Mouse (Mus musculus): Measurements from ENCODE around the gene Gpat3. TPM values are rescaled to one million over a fixed set of nuclear protein-coding genes. Genes with fewer than 3 reads are reported as not detected.

Gene Gpat3
- polyA plus RNA-seq, 1 experiment from 2014 or later, result 6.4 TPM

GRCm38 (mm10) chr5:100875180-100875579 lies 29.7 kb downstream of the Gpat3 start:
- no peaks in the 10 kb centered on the region for H3K27me3 ChIP-seq (ENCODE audit: control insufficient read depth, insufficient read depth, low read length)
- no peak for TF ChIP-seq EP300 (optimal IDR thresholded peaks at IDR 0.05)
- TF ChIP-seq CTCF (IDR thresholded peaks at IDR 0.05; ENCODE audit: low read depth), result no peak
- 56% methylated on average over 10 of the region's 10 CpGs for WGBS
- DNase-seq (ENCODE audit: low spot score), result no peak
- no peak overlapping the region for H3K4me2 ChIP-seq (replicated peaks; ENCODE audit: low read depth)
- no peaks in the 10 kb centered on the region for H3K9me3 ChIP-seq (ENCODE audit: control insufficient read depth, low read length)
- no peaks in the 10 kb centered on the region for H3K36me3 ChIP-seq (ENCODE audit: control insufficient read depth, insufficient read depth, low read length)
- H3K4me1 ChIP-seq (replicated peaks; ENCODE audit: control insufficient read depth, insufficient read depth), result no peaks in the 10 kb centered on the region
- H3K9ac ChIP-seq (ENCODE audit: low read length), result no peak overlapping the region
- no peak for ATAC-seq (ENCODE audit: low FRiP score, low TSS enrichment)
- H3K27ac ChIP-seq (replicated peaks), result no peak overlapping the region
- H3K4me3 ChIP-seq (ENCODE audit: low read depth, low read length), result no peak overlapping the region

DNA sequence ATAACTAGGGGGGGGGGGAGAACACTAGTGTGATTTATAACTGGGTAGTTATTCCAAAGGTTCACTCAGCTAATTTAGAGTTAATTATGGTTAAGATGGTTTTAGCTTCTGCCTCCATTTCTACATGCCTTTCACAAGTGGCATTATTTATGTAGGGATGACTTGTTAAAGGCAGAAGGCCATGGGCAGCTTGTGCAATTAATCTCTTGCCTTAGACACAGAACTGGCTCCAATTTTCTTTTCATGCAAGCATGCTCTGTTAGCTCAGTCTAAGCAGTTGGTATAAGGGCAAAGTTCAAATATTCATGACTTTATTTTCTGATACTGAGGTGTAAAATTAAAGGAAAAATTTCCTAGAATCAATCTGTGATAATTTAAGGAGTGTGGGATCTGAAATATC lies 31.5 kb downstream of the Gpat3 start:
- H3K27ac ChIP-seq (replicated peaks), result no peak overlapping the region
- H3K9ac ChIP-seq (ENCODE audit: low read length), result no peak overlapping the region
- no peaks in the 10 kb centered on the region for H3K9me3 ChIP-seq (ENCODE audit: control insufficient read depth, low read length)
- H3K4me1 ChIP-seq (replicated peaks; ENCODE audit: control insufficient read depth, insufficient read depth), result no peaks in the 10 kb centered on the region
- ATAC-seq (ENCODE audit: low FRiP score, low TSS enrichment) (no peak), DNase-seq (ENCODE audit: low spot score) (no peak)
- no peaks in the 10 kb centered on the region for H3K27me3 ChIP-seq (ENCODE audit: control insufficient read depth, insufficient read depth, low read length)
- no peaks in the 10 kb centered on the region for H3K36me3 ChIP-seq (ENCODE audit: control insufficient read depth, insufficient read depth, low read length)
- no peak overlapping the region for H3K4me3 ChIP-seq (ENCODE audit: low read depth, low read length)
- no peak for TF ChIP-seq CTCF (IDR thresholded peaks at IDR 0.05; ENCODE audit: low read depth)
- TF ChIP-seq EP300 (optimal IDR thresholded peaks at IDR 0.05), result no peak
- no peak overlapping the region for H3K4me2 ChIP-seq (replicated peaks; ENCODE audit: low read depth)

DNA sequence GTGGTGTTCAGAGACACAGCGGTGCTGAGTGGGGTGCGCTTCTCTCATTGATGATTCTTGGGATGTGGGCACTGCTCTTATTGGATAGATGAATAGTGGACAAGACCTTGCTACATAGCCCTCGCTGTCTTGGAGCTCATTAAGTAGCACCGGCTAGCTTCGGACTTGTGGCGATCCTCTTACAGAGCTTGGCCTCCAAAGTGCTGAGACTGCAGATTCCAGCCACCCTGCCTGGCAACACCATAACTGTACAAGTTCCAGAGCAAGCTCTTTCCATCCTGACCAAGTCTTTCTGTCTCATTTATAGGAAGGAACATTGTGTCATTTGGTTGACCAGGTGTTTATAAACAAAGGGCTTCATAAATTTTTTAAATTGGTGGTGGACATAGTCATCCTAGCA lies 39.7 kb downstream of the Gpat3 start:
- Histone ChIP-seq H3K4me2 (replicated peaks; ENCODE audit: low read depth) (no peak overlapping the region), H3K4me1 (replicated peaks; ENCODE audit: control insufficient read depth, insufficient read depth) (no peaks in the 10 kb centered on the region), H3K36me3 (ENCODE audit: control insufficient read depth, insufficient read depth, low read length) (no peaks in the 10 kb centered on the region), H3K27me3 (ENCODE audit: control insufficient read depth, insufficient read depth, low read length) (no peaks in the 10 kb centered on the region), H3K9me3 (ENCODE audit: control insufficient read depth, low read length) (no peaks in the 10 kb centered on the region), H3K9ac (ENCODE audit: low read length) (no peak overlapping the region), H3K27ac (replicated peaks) (no peak overlapping the region), H3K4me3 (ENCODE audit: low read depth, low read length) (no peak overlapping the region)
- 89% methylated on average over 6 of the region's 6 CpGs for WGBS
- DNase-seq (ENCODE audit: low spot score) (no peak), ATAC-seq (ENCODE audit: low FRiP score, low TSS enrichment) (no peak)
- TF ChIP-seq EP300 (optimal IDR thresholded peaks at IDR 0.05) (no peak), CTCF (IDR thresholded peaks at IDR 0.05; ENCODE audit: low read depth) (no peak)

DNA sequence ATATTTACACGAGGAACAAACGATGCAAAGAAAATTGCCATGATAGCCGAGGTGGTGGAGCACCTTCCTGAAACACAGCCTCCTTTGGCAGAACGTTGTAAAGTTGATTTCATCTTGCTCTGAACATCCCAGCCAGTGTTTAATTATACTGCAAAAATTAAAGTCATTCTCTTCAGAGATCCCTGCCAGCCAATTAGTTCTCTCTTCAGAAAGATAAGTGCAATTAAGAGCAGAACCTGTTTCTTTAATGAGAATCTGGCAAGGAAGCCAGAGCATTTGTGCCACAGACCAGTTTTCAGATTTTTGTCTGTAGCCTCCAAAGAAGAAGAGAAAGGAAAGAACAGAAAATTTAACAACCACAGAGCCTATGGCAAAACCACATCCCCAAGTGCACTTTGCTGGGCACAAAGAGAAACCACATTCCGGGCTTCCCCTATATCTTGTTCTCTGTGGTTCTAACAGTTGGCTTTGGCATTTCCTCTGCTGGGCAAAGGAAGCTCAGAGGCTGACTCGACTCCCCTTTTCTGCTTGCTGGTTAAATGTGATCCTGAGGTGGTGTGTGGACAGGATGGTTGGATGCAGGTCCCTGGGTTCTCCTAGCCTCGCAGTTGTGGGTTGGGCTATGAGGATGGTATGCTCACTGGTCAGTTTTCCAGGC lies 40.9 kb downstream of the Gpat3 start:
- Histone ChIP-seq H3K27me3 (ENCODE audit: control insufficient read depth, insufficient read depth, low read length) (no peaks in the 10 kb centered on the region), H3K4me1 (replicated peaks; ENCODE audit: control insufficient read depth, insufficient read depth) (no peaks in the 10 kb centered on the region), H3K36me3 (ENCODE audit: control insufficient read depth, insufficient read depth, low read length) (no peaks in the 10 kb centered on the region), H3K27ac (replicated peaks) (no peak overlapping the region), H3K9ac (ENCODE audit: low read length) (no peak overlapping the region), H3K4me3 (ENCODE audit: low read depth, low read length) (no peak overlapping the region), H3K9me3 (ENCODE audit: control insufficient read depth, low read length) (no peaks in the 10 kb centered on the region), H3K4me2 (replicated peaks; ENCODE audit: low read depth) (no peak overlapping the region)
- TF ChIP-seq EP300 (optimal IDR thresholded peaks at IDR 0.05) (no peak), CTCF (IDR thresholded peaks at IDR 0.05; ENCODE audit: low read depth) (no peak)
- 82% methylated on average over 7 of the region's 7 CpGs for WGBS
- no peak for DNase-seq (ENCODE audit: low spot score)
- no peak for ATAC-seq (ENCODE audit: low FRiP score, low TSS enrichment)

DNA sequence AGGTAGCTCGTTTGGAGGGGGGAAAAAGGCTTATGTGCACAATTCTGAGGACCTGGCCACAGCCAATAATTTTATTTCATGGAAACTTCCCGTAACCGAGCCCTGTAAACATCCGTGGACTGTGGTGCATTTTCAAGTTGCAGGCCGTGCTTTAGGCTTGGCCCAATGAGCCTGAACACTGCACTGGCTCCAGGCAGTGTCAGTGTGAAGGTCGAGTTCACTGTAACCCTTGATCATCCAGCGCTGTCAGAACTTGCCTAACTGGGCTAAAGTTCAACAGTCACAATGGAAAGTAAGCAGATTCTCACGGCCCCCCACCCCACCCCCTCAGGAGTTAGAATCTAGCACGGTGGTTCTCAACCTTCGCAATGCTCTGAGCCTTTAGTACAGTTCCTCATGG lies 50.7 kb downstream of the Gpat3 start:
- Histone ChIP-seq H3K4me1 (replicated peaks; ENCODE audit: control insufficient read depth, insufficient read depth) (no peaks in the 10 kb centered on the region), H3K27me3 (ENCODE audit: control insufficient read depth, insufficient read depth, low read length) (no peaks in the 10 kb centered on the region), H3K27ac (replicated peaks) (no peak overlapping the region), H3K4me3 (ENCODE audit: low read depth, low read length) (no peak overlapping the region), H3K4me2 (replicated peaks; ENCODE audit: low read depth) (no peak overlapping the region), H3K9ac (ENCODE audit: low read length) (no peak overlapping the region), H3K9me3 (ENCODE audit: control insufficient read depth, low read length) (no peaks in the 10 kb centered on the region), H3K36me3 (ENCODE audit: control insufficient read depth, insufficient read depth, low read length) (no peaks in the 10 kb centered on the region)
- DNase-seq (ENCODE audit: low spot score) (no peak), ATAC-seq (ENCODE audit: low FRiP score, low TSS enrichment) (no peak)
- 66% methylated on average over 10 of the region's 10 CpGs for WGBS
- TF ChIP-seq CTCF (IDR thresholded peaks at IDR 0.05; ENCODE audit: low read depth) (no peak), EP300 (optimal IDR thresholded peaks at IDR 0.05) (no peak)

GRCm38 (mm10) chr5:100899745-100900489 lies 54.4 kb downstream of the Gpat3 start:
- Histone ChIP-seq H3K9me3 (ENCODE audit: control insufficient read depth, low read length) (no peaks in the 10 kb centered on the region), H3K36me3 (ENCODE audit: control insufficient read depth, insufficient read depth, low read length) (no peaks in the 10 kb centered on the region), H3K4me2 (replicated peaks; ENCODE audit: low read depth) (no peak overlapping the region), H3K27me3 (ENCODE audit: control insufficient read depth, insufficient read depth, low read length) (no peaks in the 10 kb centered on the region), H3K4me3 (ENCODE audit: low read depth, low read length) (no peak overlapping the region), H3K4me1 (replicated peaks; ENCODE audit: control insufficient read depth, insufficient read depth) (no peaks in the 10 kb centered on the region), H3K27ac (replicated peaks) (no peak overlapping the region), H3K9ac (ENCODE audit: low read length) (no peak overlapping the region)
- no peak for DNase-seq (ENCODE audit: low spot score)
- ATAC-seq (ENCODE audit: low FRiP score, low TSS enrichment), result no peak
- TF ChIP-seq EP300 (optimal IDR thresholded peaks at IDR 0.05), result no peak
- TF ChIP-seq CTCF (IDR thresholded peaks at IDR 0.05; ENCODE audit: low read depth), result no peak
- WGBS, result 68% methylated on average over 11 of the region's 11 CpGs

Data from stomach, postnatal 0 days (tissue).